Mouse (Mus musculus) cerebellum, adult 11-12 months (tissue): ENCODE results near the gene Nts.
"Not testable (repeated sequence)": the region's sequence is repeated elsewhere in the genome, so short reads cannot be mapped to it uniquely, and the experiment has no call there.

Source experiments
- DNase-seq: peaks from one replicate; pipeline ENCODE4 v3.0.0; 2022

Nts gene

DNA sequence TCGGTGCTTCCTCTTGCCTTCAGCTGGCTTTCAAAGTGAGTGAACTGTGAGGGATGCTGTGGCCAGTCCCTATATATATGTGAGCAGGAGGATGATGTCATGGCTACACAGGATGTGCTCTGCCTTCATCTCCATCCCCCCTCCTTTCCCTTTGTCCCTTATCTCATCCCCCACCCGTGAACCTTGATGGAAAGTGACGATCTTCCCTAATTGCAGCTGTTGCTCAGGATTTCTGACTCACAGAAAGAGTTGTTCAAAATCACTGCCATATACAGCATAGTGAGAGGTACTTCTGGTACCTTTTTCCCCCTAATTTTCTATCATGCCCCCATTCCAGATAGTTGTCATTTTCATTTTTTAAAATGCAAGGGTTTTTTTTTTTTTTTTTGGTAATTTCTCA lies at the start of gene Nts:
Gene Nts (minus strand): TSS at position 101 of the 400 bp plus-strand sequence.
- no peak for DNase-seq

DNA sequence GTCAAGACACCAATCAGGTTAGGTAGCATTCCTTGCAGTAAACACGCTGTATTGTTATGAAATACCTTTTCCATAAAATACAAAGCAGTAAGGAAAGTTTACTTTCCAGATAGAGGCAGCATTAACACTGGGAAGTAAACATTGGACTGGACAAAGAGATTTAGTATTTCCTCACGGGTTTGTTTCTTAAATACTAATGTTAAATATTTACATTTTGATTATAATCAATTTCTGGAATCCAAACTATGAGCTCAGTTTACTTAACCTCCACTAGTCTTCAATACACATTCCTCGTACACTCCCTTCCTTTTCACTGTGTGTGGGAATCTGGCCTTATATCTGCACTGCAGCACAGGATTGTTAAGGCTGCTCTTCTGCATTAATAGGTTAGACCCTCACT lies 37.6 kb upstream of the Nts start:
- DNase-seq, result no peak

- no peak for DNase-seq
These were observed 23.9 kb upstream of the Nts start for GRCm38 (mm10) chr10:102514159-102514558.

DNA sequence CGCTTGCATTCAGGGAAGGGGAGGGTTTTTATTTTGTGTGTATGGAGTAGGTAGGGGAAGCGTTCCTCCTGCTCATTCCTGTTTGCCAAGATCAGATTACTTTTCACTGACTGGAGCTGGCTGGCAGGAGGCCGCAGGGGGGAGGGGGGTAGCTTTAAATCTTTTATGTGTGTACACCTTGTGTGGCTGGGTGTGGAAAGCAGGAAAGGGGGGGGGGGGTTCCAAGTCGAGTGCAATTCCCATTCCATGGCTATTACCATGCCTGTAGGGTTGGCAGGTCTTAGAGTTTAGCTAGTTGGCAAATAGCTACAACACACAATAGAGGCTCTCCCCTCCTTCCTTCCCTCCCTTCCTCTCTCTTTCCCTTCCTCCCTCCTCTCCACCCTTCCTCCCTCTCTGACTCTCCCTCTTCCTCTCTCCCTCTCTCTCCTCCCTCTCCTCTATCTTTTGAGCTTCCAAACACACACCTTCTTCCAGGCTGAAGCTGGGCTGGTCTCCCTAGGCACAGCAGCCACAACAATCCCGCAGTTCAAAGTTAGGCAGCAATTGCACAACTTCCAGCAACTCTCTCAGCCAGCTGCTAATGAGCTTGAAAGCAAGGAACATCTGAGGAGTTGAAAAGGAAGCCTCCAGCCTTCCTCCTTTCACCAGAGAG lies 21.6 kb upstream of the Nts start, which contains the start of gene Rassf9:
Gene Rassf9 (plus strand): TSS at position 416 of the 655 bp plus-strand sequence.
- DNase-seq, result no peak

DNA sequence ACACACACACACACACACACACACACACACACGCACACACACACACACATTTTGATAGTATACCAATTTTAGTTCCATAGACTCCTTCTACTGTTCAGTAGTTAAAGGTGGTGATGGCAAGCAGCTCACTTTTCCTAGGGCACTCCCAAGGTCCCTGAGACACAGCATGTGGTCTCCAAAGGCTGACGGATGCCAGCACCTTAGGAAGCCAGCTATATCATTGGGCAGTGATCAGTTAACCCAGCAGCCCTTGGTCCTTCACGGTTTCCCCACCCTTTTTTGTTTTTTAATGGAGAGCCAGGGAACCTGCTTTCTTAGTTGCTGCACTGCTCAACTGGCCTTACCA lies 21.1 kb upstream of the Nts start:
- no peak for DNase-seq

DNA sequence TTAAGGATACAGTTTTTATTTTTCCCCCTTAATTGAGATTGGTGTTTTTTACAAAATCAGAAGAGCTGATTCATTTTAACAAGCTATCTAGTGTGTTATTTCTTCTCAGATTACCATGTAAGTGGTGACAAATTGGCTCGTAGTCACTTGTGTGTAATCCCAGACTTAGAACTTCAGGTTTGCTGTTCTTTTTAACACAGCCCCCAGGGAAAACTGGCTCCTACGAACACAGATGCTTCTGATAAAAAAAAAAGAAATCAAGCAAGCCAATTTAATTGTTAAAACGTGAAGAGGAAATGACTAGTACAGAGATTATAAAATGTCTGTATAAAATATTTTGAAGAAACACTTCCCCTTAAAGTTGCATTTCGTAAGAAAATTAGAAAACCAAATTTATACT lies 17.1 kb upstream of the Nts start:
- DNase-seq, result no peak

- DNase-seq, result no peak
These were observed 8.5 kb upstream of the Nts start for GRCm38 (mm10) chr10:102498754-102499153.

GRCm38 (mm10) chr10:102491792-102492191 lies 1.5 kb upstream of the Nts start:
- no peak for DNase-seq

GRCm38 (mm10) chr10:102469412-102469811 lies 20.9 kb downstream of the Nts start:
- no peak for DNase-seq

DNA sequence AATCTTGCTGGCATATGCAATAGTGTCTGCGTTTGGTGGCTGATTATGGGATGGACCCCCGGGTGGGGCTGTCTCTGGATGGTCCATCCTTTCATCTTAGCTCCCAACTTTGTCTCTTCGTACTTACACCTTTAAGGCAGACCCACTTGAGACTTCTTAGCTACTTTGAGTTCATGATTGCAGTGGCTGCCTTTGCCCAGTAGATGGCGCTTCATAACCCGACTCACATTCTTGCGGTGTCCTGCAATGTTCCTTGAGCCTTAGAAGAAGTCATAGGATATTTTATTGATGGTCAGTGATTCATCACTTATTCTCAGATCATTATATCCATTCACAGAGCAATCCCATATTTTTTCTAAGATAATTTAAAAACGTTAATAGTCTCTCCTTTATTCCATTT lies 38.5 kb downstream of the Nts start:
- DNase-seq, result no peak

GRCm38 (mm10) chr10:102449449-102449848 lies 40.8 kb downstream of the Nts start:
- no peak for DNase-seq

DNA sequence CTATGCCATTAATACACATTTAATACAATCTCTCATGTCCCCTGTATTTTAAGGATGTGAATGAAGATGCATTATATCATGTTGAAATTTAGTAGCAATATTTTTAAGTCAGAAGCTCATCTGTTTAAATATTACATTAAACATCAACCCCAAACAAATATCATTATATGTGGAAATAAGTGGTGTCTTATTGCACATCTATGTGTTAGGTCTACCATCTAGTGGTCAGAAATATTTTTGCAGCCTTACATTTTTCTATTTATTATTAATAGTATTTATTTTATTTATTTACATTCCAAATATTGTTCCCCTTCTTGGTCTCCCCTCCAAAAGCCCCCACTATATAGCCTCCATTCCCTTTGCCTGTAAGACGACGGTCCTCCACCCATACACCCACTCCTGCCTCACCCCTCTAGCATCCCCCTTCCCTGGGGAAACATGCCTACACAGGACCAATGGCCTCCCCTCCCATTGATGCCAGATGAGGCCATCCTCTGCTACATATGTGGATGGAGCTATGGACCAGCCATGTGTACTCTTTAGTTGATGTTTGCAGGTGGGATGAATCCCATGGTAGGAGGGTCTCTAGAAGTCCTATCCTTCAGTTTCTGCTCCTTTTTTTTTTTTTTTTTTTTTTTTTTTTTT lies 45.3 kb downstream of the Nts start:
- DNase-seq, result no peak

GRCm38 (mm10) chr10:102435467-102435866 lies 54.8 kb downstream of the Nts start:
- DNase-seq, result not testable (repeated sequence)

DNA sequence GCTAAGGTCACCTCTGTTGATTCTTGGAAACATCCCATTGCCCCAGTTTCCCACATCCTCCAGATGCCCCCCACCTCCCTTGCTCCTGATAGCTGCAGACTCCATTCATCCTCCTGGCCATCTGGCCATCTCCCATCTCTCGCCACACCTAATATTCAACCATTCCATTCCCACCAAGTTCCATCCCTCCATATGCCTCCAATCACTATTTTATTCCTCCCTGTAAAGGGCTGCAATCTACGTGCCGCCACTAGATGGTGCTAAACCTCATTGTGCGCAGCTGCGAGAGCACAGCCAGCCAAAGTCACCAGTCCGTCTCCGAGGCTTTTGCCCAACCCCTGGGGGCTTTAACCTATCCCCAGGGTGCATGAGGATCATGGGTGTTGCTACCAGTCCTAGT lies 55.2 kb downstream of the Nts start:
- DNase-seq, result not testable (repeated sequence)
